Mouse (Mus musculus): ENCODE measurements around the gene Sgcd. TPM values are rescaled to one million over a fixed set of nuclear protein-coding genes. Genes with fewer than 3 reads are reported as not detected.
"Not testable (repeated sequence)": the region's sequence is repeated elsewhere in the genome, so short reads cannot be mapped to it uniquely, and the experiment has no call there.

The Sgcd gene
- total RNA-seq, 1 experiment = 1.0 TPM

- no peak overlapping the region for H3K27ac ChIP-seq (ENCODE audit: insufficient read depth, low read depth, low read length, poor library complexity, severe bottlenecking)
- H3K4me1 ChIP-seq (ENCODE audit: control insufficient read depth in 2 of 2, insufficient read depth in 2 of 2, low read length in 2 of 2, poor library complexity in 1 of 2) = no peaks in the 10 kb centered on the region
- in situ Hi-C loops (cut with MboI; ENCODE audit: low sequenced_read_pairs in 2 of 2, unreplicated experiment in 2 of 2) = no loop called here
- no peak for TF ChIP-seq ZNF384 (IDR thresholded peaks at IDR 0.05; ENCODE audit: low read depth, low read length)
- TF ChIP-seq MAFK (IDR thresholded peaks at IDR 0.05; ENCODE audit: insufficient read depth, low read depth, low read length) = no peak
- no peak for TF ChIP-seq ZC3H11A (IDR thresholded peaks at IDR 0.05; ENCODE audit: borderline replicate concordance, low read depth, low read length)
- no peak for TF ChIP-seq HCFC1 (IDR thresholded peaks at IDR 0.05; ENCODE audit: borderline replicate concordance, insufficient read depth, low read length)
- no peak for TF ChIP-seq CHD2 (IDR thresholded peaks at IDR 0.05; ENCODE audit: low read depth, low read length)
- no peak overlapping the region for H3K4me3 ChIP-seq (ENCODE audit: insufficient read depth in 1 of 2, low read depth in 1 of 2, low read length in 2 of 2, poor library complexity in 1 of 2, severe bottlenecking in 1 of 2)
- no peaks in the 10 kb centered on the region for H3K9me3 ChIP-seq (ENCODE audit: control insufficient read depth, insufficient read depth, low read depth, low read length)
- H3K36me3 ChIP-seq (ENCODE audit: control insufficient read depth, insufficient read depth, low read length, poor library complexity, severe bottlenecking) = no peaks in the 10 kb centered on the region
- DNase-seq (ENCODE audit: low read depth, low spot score) = no peak
- no peak overlapping the region for H3K9ac ChIP-seq (ENCODE audit: insufficient read depth, low read depth, low read length, poor library complexity, severe bottlenecking)
These were observed 222.9 kb downstream of the Sgcd start for GRCm38 (mm10) chr11:47765859-47766258.

- DNase-seq (ENCODE audit: low read depth, low spot score); H3K4me3 ChIP-seq (ENCODE audit: insufficient read depth in 1 of 2, low read depth in 1 of 2, low read length in 2 of 2, poor library complexity in 1 of 2, severe bottlenecking in 1 of 2); in situ Hi-C loops (cut with MboI; ENCODE audit: low sequenced_read_pairs in 2 of 2, unreplicated experiment in 2 of 2); H3K9me3 ChIP-seq (ENCODE audit: control insufficient read depth, insufficient read depth, low read depth, low read length); H3K9ac ChIP-seq (ENCODE audit: insufficient read depth, low read depth, low read length, poor library complexity, severe bottlenecking); H3K4me1 ChIP-seq (ENCODE audit: control insufficient read depth in 2 of 2, insufficient read depth in 2 of 2, low read length in 2 of 2, poor library complexity in 1 of 2); H3K36me3 ChIP-seq (ENCODE audit: control insufficient read depth, insufficient read depth, low read length, poor library complexity, severe bottlenecking); H3K27ac ChIP-seq (ENCODE audit: insufficient read depth, low read depth, low read length, poor library complexity, severe bottlenecking): not testable (repeated sequence)
These were observed 225.2 kb downstream of the Sgcd start for GRCm38 (mm10) chr11:47763569-47763968.

- no peak overlapping the region for H3K4me3 ChIP-seq (ENCODE audit: insufficient read depth in 1 of 2, low read depth in 1 of 2, low read length in 2 of 2, poor library complexity in 1 of 2, severe bottlenecking in 1 of 2)
- in situ Hi-C loops (cut with MboI; ENCODE audit: low sequenced_read_pairs in 2 of 2, unreplicated experiment in 2 of 2) = no loop called here
- no peak for DNase-seq (ENCODE audit: low read depth, low spot score)
- no peak overlapping the region for H3K27ac ChIP-seq (ENCODE audit: insufficient read depth, low read depth, low read length, poor library complexity, severe bottlenecking)
- no peaks in the 10 kb centered on the region for H3K4me1 ChIP-seq (ENCODE audit: control insufficient read depth in 2 of 2, insufficient read depth in 2 of 2, low read length in 2 of 2, poor library complexity in 1 of 2)
- TF ChIP-seq MAFK (IDR thresholded peaks at IDR 0.05; ENCODE audit: insufficient read depth, low read depth, low read length) (no peak), ZC3H11A (IDR thresholded peaks at IDR 0.05; ENCODE audit: borderline replicate concordance, low read depth, low read length) (no peak), ZNF384 (IDR thresholded peaks at IDR 0.05; ENCODE audit: low read depth, low read length) (no peak), HCFC1 (IDR thresholded peaks at IDR 0.05; ENCODE audit: borderline replicate concordance, insufficient read depth, low read length) (no peak), CHD2 (IDR thresholded peaks at IDR 0.05; ENCODE audit: low read depth, low read length) (no peak)
- no peaks in the 10 kb centered on the region for H3K36me3 ChIP-seq (ENCODE audit: control insufficient read depth, insufficient read depth, low read length, poor library complexity, severe bottlenecking)
- H3K9ac ChIP-seq (ENCODE audit: insufficient read depth, low read depth, low read length, poor library complexity, severe bottlenecking) = no peak overlapping the region
- no peaks in the 10 kb centered on the region for H3K9me3 ChIP-seq (ENCODE audit: control insufficient read depth, insufficient read depth, low read depth, low read length)
These were observed 229.8 kb downstream of the Sgcd start for GRCm38 (mm10) chr11:47759015-47759414.

- no peak for DNase-seq (ENCODE audit: low read depth, low spot score)
- Histone ChIP-seq H3K27ac (ENCODE audit: insufficient read depth, low read depth, low read length, poor library complexity, severe bottlenecking) (no peak overlapping the region), H3K9me3 (ENCODE audit: control insufficient read depth, insufficient read depth, low read depth, low read length) (no peaks in the 10 kb centered on the region), H3K36me3 (ENCODE audit: control insufficient read depth, insufficient read depth, low read length, poor library complexity, severe bottlenecking) (no peaks in the 10 kb centered on the region), H3K9ac (ENCODE audit: insufficient read depth, low read depth, low read length, poor library complexity, severe bottlenecking) (no peak overlapping the region), H3K4me1 (ENCODE audit: control insufficient read depth in 2 of 2, insufficient read depth in 2 of 2, low read length in 2 of 2, poor library complexity in 1 of 2) (no peaks in the 10 kb centered on the region), H3K4me3 (ENCODE audit: insufficient read depth in 1 of 2, low read depth in 1 of 2, low read length in 2 of 2, poor library complexity in 1 of 2, severe bottlenecking in 1 of 2) (no peak overlapping the region)
- TF ChIP-seq MAFK (IDR thresholded peaks at IDR 0.05; ENCODE audit: insufficient read depth, low read depth, low read length) (no peak), ZC3H11A (IDR thresholded peaks at IDR 0.05; ENCODE audit: borderline replicate concordance, low read depth, low read length) (no peak), HCFC1 (IDR thresholded peaks at IDR 0.05; ENCODE audit: borderline replicate concordance, insufficient read depth, low read length) (no peak), ZNF384 (IDR thresholded peaks at IDR 0.05; ENCODE audit: low read depth, low read length) (no peak), CHD2 (IDR thresholded peaks at IDR 0.05; ENCODE audit: low read depth, low read length) (no peak)
- in situ Hi-C loops (cut with MboI; ENCODE audit: low sequenced_read_pairs in 2 of 2, unreplicated experiment in 2 of 2) = no loop called here
These were observed 246.0 kb downstream of the Sgcd start for GRCm38 (mm10) chr11:47742806-47743205.

- Histone ChIP-seq H3K4me3 (ENCODE audit: insufficient read depth in 1 of 2, low read depth in 1 of 2, low read length in 2 of 2, poor library complexity in 1 of 2, severe bottlenecking in 1 of 2) (no peak overlapping the region), H3K36me3 (ENCODE audit: control insufficient read depth, insufficient read depth, low read length, poor library complexity, severe bottlenecking) (no peaks in the 10 kb centered on the region), H3K9me3 (ENCODE audit: control insufficient read depth, insufficient read depth, low read depth, low read length) (no peaks in the 10 kb centered on the region), H3K9ac (ENCODE audit: insufficient read depth, low read depth, low read length, poor library complexity, severe bottlenecking) (no peak overlapping the region), H3K4me1 (ENCODE audit: control insufficient read depth in 2 of 2, insufficient read depth in 2 of 2, low read length in 2 of 2, poor library complexity in 1 of 2) (no peaks in the 10 kb centered on the region), H3K27ac (ENCODE audit: insufficient read depth, low read depth, low read length, poor library complexity, severe bottlenecking) (no peak overlapping the region)
- TF ChIP-seq MAFK (IDR thresholded peaks at IDR 0.05; ENCODE audit: insufficient read depth, low read depth, low read length) (no peak), ZC3H11A (IDR thresholded peaks at IDR 0.05; ENCODE audit: borderline replicate concordance, low read depth, low read length) (no peak), HCFC1 (IDR thresholded peaks at IDR 0.05; ENCODE audit: borderline replicate concordance, insufficient read depth, low read length) (no peak), ZNF384 (IDR thresholded peaks at IDR 0.05; ENCODE audit: low read depth, low read length) (no peak), CHD2 (IDR thresholded peaks at IDR 0.05; ENCODE audit: low read depth, low read length) (no peak)
- DNase-seq (ENCODE audit: low read depth, low spot score) = no peak
- in situ Hi-C loops (cut with MboI; ENCODE audit: low sequenced_read_pairs in 2 of 2, unreplicated experiment in 2 of 2) = no loop called here
These were observed 283.6 kb downstream of the Sgcd start for GRCm38 (mm10) chr11:47704930-47705787.
